Mouse (Mus musculus) forebrain, embryonic 10.5 days (tissue): ENCODE results near the gene Cort. TPM values are rescaled to one million over a fixed set of nuclear protein-coding genes. Genes with fewer than 3 reads are reported as not detected.
"Not testable (repeated sequence)": the region's sequence is repeated elsewhere in the genome, so short reads cannot be mapped to it uniquely, and the experiment has no call there.

Experiments used
- DNase-seq: peaks from one replicate; pipeline ENCODE4 v3.0.0-alpha.2; 2017; ENCODE audit warnings: low spot score; ENCODE audit errors: extremely low spot score
- H3K27ac ChIP-seq: fragments of 300-500 bp; sonication (generic); 2 replicates; pipeline ENCODE4 v1.5.1; 2016; ENCODE audit warnings: mild to moderate bottlenecking
- H3K27me3 ChIP-seq: fragments of 300-500 bp; sonication (generic); 2 replicates; pipeline ENCODE4 v1.6.1; 2016; ENCODE audit warnings: mild to moderate bottlenecking; ENCODE audit not compliant: poor library complexity, severe bottlenecking
- H3K36me3 ChIP-seq: fragments of 300-500 bp; sonication (generic); replicated peaks from 2 replicates; pipeline ENCODE4 v1.6.1; 2016; ENCODE audit warnings: mild to moderate bottlenecking, moderate library complexity
- H3K4me1 ChIP-seq: fragments of 300-500 bp; sonication (generic); 2 replicates; pipeline ENCODE4 v1.6.1; 2016
- H3K4me3 ChIP-seq: fragments of 300-500 bp; sonication (generic); 2 replicates; pipeline ENCODE4 v1.5.1; 2016; ENCODE audit warnings: mild to moderate bottlenecking, moderate library complexity
- H3K9me3 ChIP-seq: fragments of 300-500 bp; sonication (generic); 2 replicates; pipeline ENCODE4 v1.6.1; 2016; ENCODE audit warnings: mild to moderate bottlenecking, moderate library complexity
- WGBS: fragments of 180-500 bp; shearing (Covaris S2); methylation state at CpG from one replicate; pipeline ENCODE4 v1.1.7; 2016; 5-methylcytosine and 5-hydroxymethylcytosine counted together
- polyA plus RNA-seq: library from polyadenylated mRNA; unstranded; fragments of >200 nt; fragmentation: Nextera tagmentation; extraction: Ambion mirVana; gene quantifications from 2 replicates; pipeline ENCODE4 v1.2.1, GENCODE M21; 2016

The Cort gene
- polyA plus RNA-seq, 1 experiment from 2014 or later: 0.30 TPM

DNA sequence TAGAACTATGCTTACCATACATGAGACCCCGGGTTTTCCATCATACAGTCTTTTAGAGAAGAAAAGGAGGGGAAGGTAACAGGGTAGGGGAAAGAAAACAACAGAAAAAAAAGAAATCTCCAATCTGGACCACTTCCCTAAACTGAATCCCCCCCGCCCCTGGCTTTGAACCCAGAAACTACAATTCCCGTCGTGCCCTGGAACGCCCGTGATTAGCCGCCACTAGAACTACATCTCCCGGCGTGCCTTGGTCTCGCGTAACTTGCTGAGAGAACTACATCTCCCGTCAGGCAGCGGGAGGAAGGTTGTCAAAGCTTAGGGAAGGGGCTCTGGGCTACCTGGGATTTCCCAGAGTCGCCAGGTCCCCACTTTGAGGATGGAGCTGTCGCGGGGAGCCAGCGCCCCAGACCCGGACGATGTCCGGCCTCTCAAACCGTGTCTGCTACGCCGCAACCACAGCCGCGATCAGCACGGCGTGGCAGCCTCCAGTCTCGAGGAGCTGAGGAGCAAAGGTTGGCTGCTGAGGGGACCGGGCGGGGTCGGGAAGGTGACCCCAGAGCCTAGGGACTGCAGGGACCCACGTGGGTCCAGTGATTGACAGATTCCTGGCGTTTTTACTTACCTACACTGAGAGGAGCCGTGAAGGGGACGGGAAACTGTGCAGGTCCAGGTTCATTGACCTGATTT is 22.5 kb downstream of the Cort start, which contains the start of gene Dffa:
Gene Dffa, plus strand, starts transcription at position 272 of the 687 bp plus-strand sequence.
- H3K27me3 ChIP-seq: no peaks in the 10 kb centered on the region
- under 1% methylated on average over 35 of the region's 35 CpGs for WGBS
- no peaks in the 10 kb centered on the region for H3K9me3 ChIP-seq
- H3K4me1 ChIP-seq: peaks cover 12% of the 10 kb centered on the region
- peak within 1 kb of the TSS; percentile 81 for H3K27ac ChIP-seq
- peak; percentile 86 for DNase-seq
- H3K4me3 ChIP-seq: peak within 1 kb of the TSS; percentile 85
- peaks cover 17% of the 10 kb centered on the region for H3K36me3 ChIP-seq

DNA sequence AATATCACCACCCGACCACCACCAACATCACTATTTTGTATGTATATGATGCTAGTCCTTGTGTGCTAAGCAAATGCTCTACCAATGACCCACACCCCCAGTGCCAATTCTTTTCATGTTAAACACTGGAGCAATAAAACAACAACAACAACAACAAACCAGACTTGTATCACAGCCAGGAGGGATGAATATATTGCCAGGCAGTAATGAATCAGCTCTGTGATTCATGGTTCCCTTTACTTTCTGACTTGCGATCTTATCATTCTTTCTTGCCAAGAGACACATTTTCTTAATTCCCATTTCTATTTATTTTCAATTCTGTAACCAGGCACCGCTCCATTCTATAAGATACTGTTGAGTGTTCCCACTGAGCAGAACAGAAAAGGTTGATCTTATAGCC is 25.1 kb downstream of the Cort start:
- H3K4me3 ChIP-seq: no peak overlapping the region
- no peaks in the 10 kb centered on the region for H3K9me3 ChIP-seq
- H3K27ac ChIP-seq: no peak overlapping the region
- H3K27me3 ChIP-seq: no peaks in the 10 kb centered on the region
- peaks cover 5% of the 10 kb centered on the region for H3K36me3 ChIP-seq
- 90% methylated on average over 3 of the region's 3 CpGs for WGBS
- no peak for DNase-seq
- H3K4me1 ChIP-seq: peaks cover 28% of the 10 kb centered on the region

DNA sequence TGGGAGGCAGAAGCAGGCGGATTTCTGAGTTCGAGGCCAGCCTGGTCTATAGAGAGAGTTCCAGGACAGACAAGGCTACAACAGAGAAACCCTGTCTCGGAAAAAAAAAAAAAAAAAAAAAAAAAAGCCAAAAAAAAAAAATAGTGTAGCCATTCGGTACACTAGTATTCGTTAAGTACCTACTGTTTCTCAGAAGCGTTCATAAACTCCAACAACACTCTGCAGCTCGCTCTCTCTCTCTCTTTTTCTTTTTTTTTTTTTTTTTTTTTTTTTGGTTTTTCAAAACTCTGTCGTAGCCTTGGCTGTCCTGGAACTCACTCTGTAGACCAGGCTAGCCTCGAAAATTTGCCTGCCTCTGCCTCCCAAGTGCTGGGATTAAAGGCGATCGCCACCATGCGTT is 26.1 kb downstream of the Cort start:
- H3K36me3 ChIP-seq, DNase-seq, H3K4me3 ChIP-seq, H3K27ac ChIP-seq, H3K27me3 ChIP-seq, H3K9me3 ChIP-seq: not testable (repeated sequence)
- H3K4me1 ChIP-seq: peaks cover 28% of the 10 kb centered on the region
- whole genome bisulfite sequencing: 89% methylated on average over 12 of the region's 12 CpGs

DNA sequence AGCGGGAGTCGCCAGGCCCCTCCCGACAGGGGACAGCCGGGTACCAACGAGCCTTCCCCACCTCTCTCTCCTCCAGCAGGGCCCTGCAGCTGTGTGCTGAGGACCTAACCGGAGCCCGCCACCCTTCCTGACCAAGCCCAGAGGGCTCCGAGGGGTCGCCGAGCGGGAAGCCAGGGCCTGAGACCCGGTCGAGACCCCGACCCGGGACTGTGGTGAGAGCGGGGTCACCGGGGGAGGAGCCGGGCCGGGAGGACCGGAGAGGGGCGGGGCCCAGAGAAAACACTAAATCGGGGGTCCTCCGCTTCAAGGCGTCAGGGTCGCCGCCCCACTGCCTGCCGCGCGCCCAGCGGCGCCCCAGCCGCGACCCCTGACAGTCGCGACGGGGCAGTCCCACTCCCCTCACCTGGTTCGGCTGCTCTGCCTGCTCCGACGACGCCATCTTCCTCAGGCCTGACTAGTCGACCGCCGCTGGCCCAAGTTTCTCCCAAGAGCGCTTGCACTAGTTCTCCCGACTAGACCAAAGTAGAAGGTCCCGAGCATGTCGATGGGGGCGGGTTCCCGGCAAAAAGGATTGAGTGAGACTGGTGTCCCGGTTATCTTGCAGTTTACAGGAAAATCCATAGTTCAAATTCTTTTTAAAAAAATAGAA is 27.1 kb downstream of the Cort start, which contains the start of gene Pex14:
Gene Pex14, minus strand, starts transcription at position 508 of the 649 bp plus-strand sequence.
- Histone ChIP-seq H3K27me3 (no peaks in the 10 kb centered on the region), H3K9me3 (no peaks in the 10 kb centered on the region), H3K27ac (peak within 1 kb of the TSS; percentile 95), H3K36me3 (peaks cover under 1% of the 10 kb centered on the region; the same call in 1 of the 2 replicates), H3K4me3 (peak within 1 kb of the TSS; percentile 82), H3K4me1 (peaks cover 23% of the 10 kb centered on the region)
- DNase-seq: peak; percentile 91
- WGBS: under 1% methylated on average over 50 of the region's 50 CpGs

DNA sequence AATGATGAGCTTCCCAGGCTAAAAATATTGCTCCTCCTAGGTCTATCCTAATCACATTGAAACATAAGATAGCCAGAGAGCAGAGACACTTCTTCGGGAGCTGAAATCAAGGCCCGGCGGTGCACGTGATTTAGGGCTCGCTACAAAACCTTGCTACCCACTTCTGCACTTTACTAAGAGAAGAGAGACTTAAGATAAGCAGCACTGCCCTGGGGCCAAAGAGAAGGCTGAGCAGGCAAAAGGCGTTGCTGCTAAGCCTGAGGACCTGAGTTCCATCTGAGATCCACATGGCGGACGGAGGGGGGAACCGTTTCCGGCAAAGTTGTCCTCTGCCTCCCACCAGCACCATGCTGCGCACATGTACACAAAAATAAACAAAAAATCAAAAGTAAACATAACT is 28.0 kb downstream of the Cort start:
- Histone ChIP-seq H3K27me3 (no peaks in the 10 kb centered on the region), H3K27ac (peak overlapping the region; percentile 95), H3K4me3 (peak overlapping the region; percentile 82), H3K4me1 (peaks cover 18% of the 10 kb centered on the region), H3K36me3 (peaks cover 9% of the 10 kb centered on the region), H3K9me3 (no peaks in the 10 kb centered on the region)
- 23% methylated on average over 11 of the region's 11 CpGs for WGBS
- no peak for DNase-seq

DNA sequence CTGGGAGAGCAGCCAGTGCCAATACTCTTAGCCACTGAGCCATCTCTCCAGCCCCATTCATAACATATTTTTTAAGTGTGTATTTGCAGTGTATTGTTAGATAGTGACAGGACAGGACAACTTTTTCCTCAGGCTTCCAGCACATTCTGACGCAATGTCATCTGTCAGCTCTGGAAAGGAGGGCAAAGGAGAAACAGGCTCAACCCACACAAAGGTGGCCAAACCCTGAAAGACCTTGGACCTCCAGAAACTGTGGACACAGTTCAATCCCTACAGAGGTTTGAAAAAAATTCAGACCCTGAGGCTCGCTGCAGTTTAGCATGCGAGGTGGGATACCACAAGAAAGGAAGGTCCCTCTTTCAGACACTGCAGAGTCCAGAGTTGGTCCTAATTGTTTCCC is 28.6 kb downstream of the Cort start:
- H3K36me3 ChIP-seq: peaks cover 15% of the 10 kb centered on the region
- H3K27ac ChIP-seq: no peak overlapping the region
- DNase-seq: no peak
- no peaks in the 10 kb centered on the region for H3K9me3 ChIP-seq
- 86% methylated on average over 3 of the region's 3 CpGs for WGBS
- peak overlapping the region; percentile 82 for H3K4me3 ChIP-seq
- peaks cover 18% of the 10 kb centered on the region for H3K4me1 ChIP-seq
- no peaks in the 10 kb centered on the region for H3K27me3 ChIP-seq

DNA sequence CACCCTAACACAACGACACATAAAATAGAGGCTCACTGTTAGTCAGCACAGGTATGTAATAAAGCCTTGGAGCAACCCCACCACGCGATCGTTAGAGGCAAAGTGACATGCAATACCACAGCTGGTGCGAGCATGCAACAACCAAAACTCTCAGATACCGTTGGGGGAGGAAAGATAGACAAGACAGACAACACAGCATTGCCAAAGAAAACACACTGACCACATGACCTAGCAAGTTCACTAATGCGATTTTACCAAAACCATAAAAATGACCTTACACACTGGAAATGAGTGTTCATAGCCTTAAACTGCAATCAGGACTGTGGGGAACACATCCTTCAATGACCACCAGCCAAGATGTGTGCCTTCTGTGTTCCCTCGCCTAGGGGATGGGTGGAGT is 35.2 kb downstream of the Cort start:
- WGBS: 91% methylated on average over 8 of the region's 8 CpGs
- no peak overlapping the region for H3K4me3 ChIP-seq
- peaks cover 5% of the 10 kb centered on the region; the same call in 1 of the 2 replicates for H3K4me1 ChIP-seq
- DNase-seq: no peak
- H3K9me3 ChIP-seq: no peaks in the 10 kb centered on the region
- no peaks in the 10 kb centered on the region for H3K27me3 ChIP-seq
- H3K36me3 ChIP-seq: peaks cover 32% of the 10 kb centered on the region
- H3K27ac ChIP-seq: no peak overlapping the region

DNA sequence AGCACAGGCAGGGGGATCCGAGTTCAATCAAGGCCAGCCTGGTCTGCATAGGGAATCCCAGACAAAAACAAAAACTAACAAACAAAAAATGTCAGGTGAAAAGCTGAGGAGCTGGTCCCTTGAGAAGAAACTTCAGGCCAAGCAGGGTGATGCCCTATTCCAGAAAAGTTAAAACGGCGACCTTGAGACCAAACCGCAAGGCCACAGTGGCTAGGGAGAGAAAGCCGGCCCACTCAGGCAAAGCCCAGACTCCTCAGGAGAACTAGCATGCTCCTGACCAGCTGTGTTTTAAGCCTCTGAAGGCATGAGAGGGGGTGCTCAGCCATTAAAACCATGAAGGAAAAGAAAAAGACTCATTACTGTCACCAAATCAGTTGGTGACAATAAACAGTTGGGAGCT is 41.2 kb downstream of the Cort start:
- no peak for DNase-seq
- Histone ChIP-seq H3K9me3 (no peaks in the 10 kb centered on the region), H3K36me3 (0 out of 2 replicates have a peak, but pooled peaks cover 7% of the 10 kb centered on the region), H3K4me3 (no peak overlapping the region), H3K27ac (no peak overlapping the region), H3K27me3 (no peaks in the 10 kb centered on the region), H3K4me1 (peaks cover 10% of the 10 kb centered on the region; the same call in 1 of the 2 replicates)
- WGBS: 75% methylated on average over 5 of the region's 5 CpGs

DNA sequence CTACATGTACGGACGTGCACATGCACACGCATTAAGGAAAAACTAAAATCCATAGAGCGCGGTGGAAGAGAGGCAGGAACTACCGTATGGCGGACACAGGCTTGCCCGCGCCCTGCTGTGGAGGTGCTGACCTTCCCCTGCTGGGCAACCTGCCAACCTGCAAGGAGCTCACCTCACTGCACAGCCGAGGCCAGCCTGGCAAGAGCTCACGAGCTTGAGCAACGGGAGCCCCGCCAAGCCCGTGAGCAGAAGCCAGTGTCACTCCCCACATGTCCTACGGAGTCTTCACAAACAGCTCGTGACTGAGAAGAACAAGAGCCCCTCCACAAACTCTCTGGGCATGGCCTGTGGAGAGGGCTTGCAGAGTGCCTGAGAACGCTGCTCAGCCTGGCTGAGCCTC is 45.0 kb downstream of the Cort start:
- peaks cover 27% of the 10 kb centered on the region for H3K4me1 ChIP-seq

DNA sequence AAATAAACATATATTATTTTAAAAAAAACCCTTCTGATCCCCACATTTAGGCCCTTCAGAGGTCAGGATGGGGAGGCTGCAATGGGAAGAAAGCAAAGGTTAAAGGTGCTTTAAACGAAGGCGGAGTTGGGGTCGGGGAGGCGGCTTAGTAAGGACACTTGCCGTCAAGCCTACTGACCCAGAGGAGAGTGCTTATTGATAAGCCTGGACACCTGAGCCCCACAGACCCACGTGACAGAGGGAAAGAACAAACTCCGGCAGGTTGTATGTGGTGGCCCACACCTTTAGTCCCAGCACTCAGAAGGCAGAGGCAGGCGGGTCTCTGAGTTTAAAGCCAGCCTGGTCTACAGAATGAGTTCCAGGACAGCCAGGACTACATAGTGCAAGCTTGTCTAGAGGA is 46.5 kb downstream of the Cort start:
- H3K27ac ChIP-seq: no peak overlapping the region
- H3K9me3 ChIP-seq: no peaks in the 10 kb centered on the region
- no peak overlapping the region for H3K4me3 ChIP-seq
- H3K36me3 ChIP-seq: peaks cover 17% of the 10 kb centered on the region
- peaks cover 37% of the 10 kb centered on the region for H3K4me1 ChIP-seq
- no peaks in the 10 kb centered on the region for H3K27me3 ChIP-seq
- DNase-seq: no peak
- WGBS: 91% methylated on average over 8 of the region's 8 CpGs

More for the DNA sequence above, 45.0 kb downstream of the Cort start:
- no peak for DNase-seq
- Histone ChIP-seq H3K36me3 (peaks cover 11% of the 10 kb centered on the region; the same call in 1 of the 2 replicates), H3K27me3 (no peaks in the 10 kb centered on the region), H3K27ac (no peak overlapping the region), H3K9me3 (no peaks in the 10 kb centered on the region), H3K4me3 (no peak overlapping the region)
- 90% methylated on average over 17 of the region's 17 CpGs for WGBS

DNA sequence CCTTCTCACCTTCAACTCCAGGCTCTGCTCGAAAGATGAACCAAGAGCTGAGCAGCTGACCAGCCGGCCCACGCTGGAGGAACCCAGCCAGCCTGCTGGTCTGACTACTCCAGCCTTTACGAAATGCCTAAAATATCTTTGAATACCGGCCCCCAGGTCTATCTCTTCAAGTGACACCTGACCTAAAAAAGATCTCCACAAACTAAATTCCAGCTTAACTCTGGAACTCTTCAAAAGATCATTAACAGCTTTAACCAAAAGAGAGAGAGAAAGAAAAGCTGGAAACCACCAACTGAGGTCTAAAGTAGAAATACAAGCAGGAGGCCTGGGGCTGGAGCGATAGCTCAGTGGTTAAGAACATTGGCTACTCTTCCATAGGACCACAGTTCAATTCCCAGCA is 46.9 kb downstream of the Cort start:
- DNase-seq: no peak
- no peaks in the 10 kb centered on the region for H3K9me3 ChIP-seq
- peaks cover 37% of the 10 kb centered on the region for H3K4me1 ChIP-seq
- no peaks in the 10 kb centered on the region for H3K27me3 ChIP-seq
- no peak overlapping the region for H3K27ac ChIP-seq
- peaks cover 21% of the 10 kb centered on the region for H3K36me3 ChIP-seq
- no peak overlapping the region for H3K4me3 ChIP-seq
- 92% methylated on average over 6 of the region's 6 CpGs for WGBS

DNA sequence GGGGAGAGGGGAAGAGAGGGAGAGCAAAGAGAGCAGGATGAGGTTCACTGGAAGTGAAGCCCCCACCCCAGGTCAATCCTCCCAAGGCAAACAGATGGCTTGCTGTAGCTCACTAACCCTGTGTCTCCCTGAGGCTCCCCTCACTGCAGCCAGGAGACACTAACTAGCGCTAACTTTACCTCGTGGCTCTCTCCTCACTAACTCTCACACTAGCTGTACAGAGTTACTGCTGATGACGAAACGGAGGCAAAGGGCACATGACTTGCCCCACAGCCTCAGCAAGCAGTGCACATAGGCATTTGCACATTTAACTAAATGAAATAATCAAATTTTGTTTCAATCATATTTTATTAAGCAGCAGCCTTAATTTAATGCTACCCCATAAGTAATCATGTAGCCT is 48.3 kb downstream of the Cort start:
- Histone ChIP-seq H3K4me1 (peaks cover 43% of the 10 kb centered on the region), H3K27me3 (no peaks in the 10 kb centered on the region), H3K27ac (0 out of 2 replicates have a peak overlapping the region, but pooled peaks have one; percentile 15), H3K4me3 (no peak overlapping the region), H3K9me3 (no peaks in the 10 kb centered on the region), H3K36me3 (peaks cover 32% of the 10 kb centered on the region)
- WGBS: 75% methylated on average over 4 of the region's 4 CpGs
- DNase-seq: no peak
